8 mouse cellular contexts compared by ENCODE assay signal in genomic region chr9:30314355-30315171, GRCm38 (mm10).
A peak's percentile ranks its signal among the peaks of the same experiment; 100 is the strongest.
DNase-seq lines count a peak whose midpoint lies in the region; ATAC-seq lines count a peak whose summit lies in the region.

No protein-coding gene starts in this region.

- peak overlapping the region; percentile 30 for H3K4me2 ChIP-seq in hindbrain, embryonic 14.5 days (replicated peaks)
- no peak overlapping the region for H3K4me2 ChIP-seq in limb, embryonic 12.5 days
- H3K4me2 ChIP-seq in stomach, embryonic 14.5 days (replicated peaks; ENCODE audit: low read depth, low read length): peak overlapping the region; percentile 2; the same call in 1 of the 2 replicates

- H3K4me3 ChIP-seq in hindbrain, embryonic 14.5 days (replicated peaks; ENCODE audit: low read length): no peak overlapping the region
- H3K4me3 ChIP-seq in limb, embryonic 12.5 days (replicated peaks): no peak overlapping the region
- H3K4me3 ChIP-seq in stomach, embryonic 14.5 days (ENCODE audit: low read depth, low read length): no peak overlapping the region

- H3K9me3 ChIP-seq in hindbrain, embryonic 14.5 days (ENCODE audit: control insufficient read depth, low read length): no peaks in the 10 kb centered on the region
- H3K9me3 ChIP-seq in limb, embryonic 12.5 days: no peaks in the 10 kb centered on the region
- no peaks in the 10 kb centered on the region for H3K9me3 ChIP-seq in stomach, embryonic 14.5 days (ENCODE audit: control insufficient read depth, low read depth, low read length)

- WGBS in hindbrain, embryonic 14.5 days: 47% methylated on average over 15 of the region's 15 CpGs
- WGBS in limb, embryonic 12.5 days: 68% methylated on average over 15 of the region's 15 CpGs
- 45% methylated on average over 15 of the region's 15 CpGs for WGBS in stomach, embryonic 14.5 days

- no peaks in the 10 kb centered on the region for H3K36me3 ChIP-seq in hindbrain, embryonic 14.5 days (replicated peaks; ENCODE audit: control insufficient read depth, insufficient read depth)
- H3K36me3 ChIP-seq in limb, embryonic 12.5 days: no peaks in the 10 kb centered on the region
- no peaks in the 10 kb centered on the region for H3K36me3 ChIP-seq in stomach, embryonic 14.5 days (ENCODE audit: control insufficient read depth, insufficient read depth, low read length)

- peaks cover 7% of the 10 kb centered on the region; the same call in 1 of the 2 replicates for H3K4me1 ChIP-seq in hindbrain, embryonic 14.5 days (replicated peaks; ENCODE audit: control insufficient read depth, insufficient read depth, low read length)
- H3K4me1 ChIP-seq in limb, embryonic 12.5 days (replicated peaks): peaks cover 7% of the 10 kb centered on the region; the same call in 1 of the 2 replicates
- H3K4me1 ChIP-seq in stomach, embryonic 14.5 days (ENCODE audit: control insufficient read depth, insufficient read depth, low read length): 0 out of 2 replicates have a peak, but pooled peaks cover 3% of the 10 kb centered on the region

- peak; percentile 8 for DNase-seq in embryo, embryonic 11 days
- DNase-seq in embryo, embryonic 9.5 days (ENCODE audit: extremely low spot score): no peak
- peak; percentile 14 for DNase-seq in right cerebral cortex, adult 18-20 months
- DNase-seq in right cerebral cortex, postnatal 36 days (ENCODE audit: low spot score in 2 of 2): no peak
- peak; percentile 60 for DNase-seq in hindbrain, embryonic 14.5 days (ENCODE audit: low spot score)
- DNase-seq in spleen, adult 18-20 months: no peak

- H3K27ac ChIP-seq in hindbrain, embryonic 14.5 days: peak overlapping the region; percentile 34
- no peak overlapping the region for H3K27ac ChIP-seq in limb, embryonic 12.5 days
- H3K27ac ChIP-seq in stomach, embryonic 14.5 days (ENCODE audit: low read length): no peak overlapping the region

- no peaks in the 10 kb centered on the region for H3K27me3 ChIP-seq in hindbrain, embryonic 14.5 days (ENCODE audit: control insufficient read depth, insufficient read depth, low read length)
- no peaks in the 10 kb centered on the region for H3K27me3 ChIP-seq in limb, embryonic 12.5 days
- H3K27me3 ChIP-seq in stomach, embryonic 14.5 days (ENCODE audit: control insufficient read depth, insufficient read depth, low read length): no peaks in the 10 kb centered on the region

- H3K9ac ChIP-seq in hindbrain, embryonic 14.5 days: no peak overlapping the region
- H3K9ac ChIP-seq in limb, embryonic 12.5 days (replicated peaks): no peak overlapping the region
- H3K9ac ChIP-seq in stomach, embryonic 14.5 days (replicated peaks; ENCODE audit: low read depth, low read length): no peak overlapping the region

- ATAC-seq in hindbrain, embryonic 14.5 days (ENCODE audit: low FRiP score): peak; percentile 48; the same call in 1 of the 2 replicates
- peak; percentile 76; the same call in 1 of the 2 replicates for ATAC-seq in limb, embryonic 12.5 days (ENCODE audit: insufficient number of reproducible peaks, insufficient read depth, low FRiP score, low TSS enrichment, low read depth)
- ATAC-seq in stomach, embryonic 14.5 days (ENCODE audit: insufficient number of reproducible peaks, insufficient read depth, low FRiP score, low read depth): peak; percentile 46; the same call in 1 of the 2 replicates

Comparison
In these comparisons a context has a peak if more than half of its experiments do, and no peak if none do; other contexts are left out.
1. DNase-seq: peak in embryo, embryonic 11 days (single experiment), right cerebral cortex, adult 18-20 months (single experiment) and hindbrain, embryonic 14.5 days (single experiment); none in embryo, embryonic 9.5 days (single experiment), right cerebral cortex, postnatal 36 days (0 of 2) and spleen, adult 18-20 months (0 of 2).
2. Peak in every context shown above with its lines, with median percentiles within 50 percentile points of each other: ATAC-seq.